Mouse (Mus musculus): ENCODE data around the gene Akp3. TPM values are rescaled to one million over a fixed set of nuclear protein-coding genes. Genes with fewer than 3 reads are reported as not detected.

Akp3 gene
- polyA plus RNA-seq, 1 experiment, result not detected

- no peak for TF ChIP-seq POLR2A (IDR thresholded peaks at IDR 0.05; ENCODE audit: low read depth, low read length)
- TF ChIP-seq CTCF (conservative IDR thresholded peaks at IDR 0.05; ENCODE audit: insufficient read depth, insufficient read length, low read depth, low read length), result no peak
- H3K27me3 ChIP-seq (replicated peaks; ENCODE audit: control insufficient read depth, insufficient read depth, low read length), result no peaks in the 10 kb centered on the region
- H3K4me1 ChIP-seq (ENCODE audit: control insufficient read depth, insufficient read depth, low read length), result no peaks in the 10 kb centered on the region
- H3K4me3 ChIP-seq (ENCODE audit: insufficient read depth, low read depth, low read length), result no peak within 1 kb of the TSS
- no peak within 1 kb of the TSS for H3K27ac ChIP-seq (ENCODE audit: insufficient read depth, low read depth, low read length)
- no peaks in the 10 kb centered on the region for H3K36me3 ChIP-seq (ENCODE audit: control insufficient read depth, insufficient read depth, low read length)
- no peak for DNase-seq
- 92% methylated on average over 1 of the region's 1 CpGs for WGBS
Observed at GRCm38 (mm10) chr1:87101411-87101810, 23.4 kb upstream of the Akp3 start, which contains the start of gene Alpi. TSS of gene Alpi (minus strand) at chr1:87101606.

GRCm38 (mm10) chr1:87102114-87102513 lies 22.7 kb upstream of the Akp3 start:
- H3K36me3 ChIP-seq (ENCODE audit: control insufficient read depth, insufficient read depth, low read length), result no peaks in the 10 kb centered on the region
- DNase-seq, result no peak
- H3K27me3 ChIP-seq (replicated peaks; ENCODE audit: control insufficient read depth, insufficient read depth, low read length), result no peaks in the 10 kb centered on the region
- TF ChIP-seq POLR2A (IDR thresholded peaks at IDR 0.05; ENCODE audit: low read depth, low read length), result no peak
- no peak overlapping the region for H3K27ac ChIP-seq (ENCODE audit: insufficient read depth, low read depth, low read length)
- 92% methylated on average over 3 of the region's 3 CpGs for WGBS
- H3K4me1 ChIP-seq (ENCODE audit: control insufficient read depth, insufficient read depth, low read length), result no peaks in the 10 kb centered on the region
- H3K4me3 ChIP-seq (ENCODE audit: insufficient read depth, low read depth, low read length), result no peak overlapping the region

GRCm38 (mm10) chr1:87103936-87104335 lies 20.8 kb upstream of the Akp3 start:
- H3K4me3 ChIP-seq (ENCODE audit: insufficient read depth, low read depth, low read length), result no peak overlapping the region
- no peak for DNase-seq
- TF ChIP-seq CTCF (conservative IDR thresholded peaks at IDR 0.05; ENCODE audit: insufficient read depth, insufficient read length, low read depth, low read length), result no peak
- H3K27ac ChIP-seq (ENCODE audit: insufficient read depth, low read depth, low read length), result no peak overlapping the region
- H3K27me3 ChIP-seq (replicated peaks; ENCODE audit: control insufficient read depth, insufficient read depth, low read length), result no peaks in the 10 kb centered on the region
- WGBS, result 62% methylated on average over 1 of the region's 1 CpGs
- no peaks in the 10 kb centered on the region for H3K36me3 ChIP-seq (ENCODE audit: control insufficient read depth, insufficient read depth, low read length)
- no peaks in the 10 kb centered on the region for H3K4me1 ChIP-seq (ENCODE audit: control insufficient read depth, insufficient read depth, low read length)

GRCm38 (mm10) chr1:87106536-87106935 lies 18.2 kb upstream of the Akp3 start:
- Histone ChIP-seq H3K27ac (ENCODE audit: insufficient read depth, low read depth, low read length) (no peak overlapping the region), H3K4me3 (ENCODE audit: insufficient read depth, low read depth, low read length) (no peak overlapping the region), H3K4me1 (ENCODE audit: control insufficient read depth, insufficient read depth, low read length) (no peaks in the 10 kb centered on the region), H3K27me3 (replicated peaks; ENCODE audit: control insufficient read depth, insufficient read depth, low read length) (no peaks in the 10 kb centered on the region), H3K36me3 (ENCODE audit: control insufficient read depth, insufficient read depth, low read length) (no peaks in the 10 kb centered on the region)
- TF ChIP-seq CTCF (conservative IDR thresholded peaks at IDR 0.05; ENCODE audit: insufficient read depth, insufficient read length, low read depth, low read length), result no peak
- TF ChIP-seq POLR2A (IDR thresholded peaks at IDR 0.05; ENCODE audit: low read depth, low read length), result no peak
- 72% methylated on average over 8 of the region's 8 CpGs for WGBS
- DNase-seq, result no peak

GRCm38 (mm10) chr1:87108564-87108963 lies 16.2 kb upstream of the Akp3 start:
- WGBS, result 88% methylated on average over 4 of the region's 4 CpGs

GRCm38 (mm10) chr1:87111719-87112354 lies 12.9 kb upstream of the Akp3 start:
- no peaks in the 10 kb centered on the region for H3K27me3 ChIP-seq (replicated peaks; ENCODE audit: control insufficient read depth, insufficient read depth, low read length)
- no peaks in the 10 kb centered on the region for H3K4me1 ChIP-seq (ENCODE audit: control insufficient read depth, insufficient read depth, low read length)
- DNase-seq, result peak; percentile 21
- 52% methylated on average over 9 of the region's 9 CpGs for WGBS
- TF ChIP-seq CTCF (conservative IDR thresholded peaks at IDR 0.05; ENCODE audit: insufficient read depth, insufficient read length, low read depth, low read length) (peak; percentile 37; the same call in 1 of the 2 replicates), POLR2A (IDR thresholded peaks at IDR 0.05; ENCODE audit: low read depth, low read length) (no peak)
- H3K27ac ChIP-seq (ENCODE audit: insufficient read depth, low read depth, low read length), result no peak overlapping the region
- H3K36me3 ChIP-seq (ENCODE audit: control insufficient read depth, insufficient read depth, low read length), result no peaks in the 10 kb centered on the region
- no peak overlapping the region for H3K4me3 ChIP-seq (ENCODE audit: insufficient read depth, low read depth, low read length)

More at GRCm38 (mm10) chr1:87108564-87108963, 16.2 kb upstream of the Akp3 start:
- H3K4me3 ChIP-seq (ENCODE audit: insufficient read depth, low read depth, low read length), result no peak overlapping the region
- no peaks in the 10 kb centered on the region for H3K4me1 ChIP-seq (ENCODE audit: control insufficient read depth, insufficient read depth, low read length)
- no peak overlapping the region for H3K27ac ChIP-seq (ENCODE audit: insufficient read depth, low read depth, low read length)
- no peaks in the 10 kb centered on the region for H3K36me3 ChIP-seq (ENCODE audit: control insufficient read depth, insufficient read depth, low read length)
- DNase-seq, result no peak
- no peak for TF ChIP-seq POLR2A (IDR thresholded peaks at IDR 0.05; ENCODE audit: low read depth, low read length)
- TF ChIP-seq CTCF (conservative IDR thresholded peaks at IDR 0.05; ENCODE audit: insufficient read depth, insufficient read length, low read depth, low read length), result no peak
- no peaks in the 10 kb centered on the region for H3K27me3 ChIP-seq (replicated peaks; ENCODE audit: control insufficient read depth, insufficient read depth, low read length)

GRCm38 (mm10) chr1:87114784-87115183 lies 10.0 kb upstream of the Akp3 start:
- Histone ChIP-seq H3K27ac (ENCODE audit: insufficient read depth, low read depth, low read length) (no peak overlapping the region), H3K27me3 (replicated peaks; ENCODE audit: control insufficient read depth, insufficient read depth, low read length) (no peaks in the 10 kb centered on the region), H3K4me1 (ENCODE audit: control insufficient read depth, insufficient read depth, low read length) (no peaks in the 10 kb centered on the region), H3K4me3 (ENCODE audit: insufficient read depth, low read depth, low read length) (no peak overlapping the region), H3K36me3 (ENCODE audit: control insufficient read depth, insufficient read depth, low read length) (no peaks in the 10 kb centered on the region)
- TF ChIP-seq CTCF (conservative IDR thresholded peaks at IDR 0.05; ENCODE audit: insufficient read depth, insufficient read length, low read depth, low read length) (no peak), POLR2A (IDR thresholded peaks at IDR 0.05; ENCODE audit: low read depth, low read length) (no peak)
- WGBS, result 83% methylated on average over 1 of the region's 1 CpGs
- no peak for DNase-seq
